Mouse (Mus musculus): ENCODE results near the gene Clec12b. TPM values are rescaled to one million over a fixed set of nuclear protein-coding genes. Genes with fewer than 3 reads are reported as not detected.

The Clec12b gene
- polyA plus RNA-seq, 2 experiments, result 0.14 TPM; not detected in 1

- Histone ChIP-seq H3K9ac (ENCODE audit: low read depth, low read length, severe bottlenecking) (no peak overlapping the region), H3K27me3 (ENCODE audit: control insufficient read depth, insufficient read depth, low read length) (no peaks in the 10 kb centered on the region), H3K9me3 (ENCODE audit: control insufficient read depth, low read length) (no peaks in the 10 kb centered on the region), H3K4me1 (ENCODE audit: control insufficient read depth, insufficient read depth, low read length) (peaks cover 8% of the 10 kb centered on the region), H3K4me2 (replicated peaks; ENCODE audit: low read depth, low read length, severe bottlenecking) (no peak overlapping the region), H3K36me3 (ENCODE audit: control insufficient read depth, insufficient read depth, low read length) (no peaks in the 10 kb centered on the region), H3K27ac (replicated peaks; ENCODE audit: low read depth, low read length) (0 out of 2 replicates have a peak overlapping the region, but pooled peaks have one; percentile 3), H3K4me3 (replicated peaks; ENCODE audit: low read length) (no peak overlapping the region)
- TF ChIP-seq POLR2A (IDR thresholded peaks at IDR 0.05; ENCODE audit: borderline replicate concordance, extremely low read depth, insufficient read depth, insufficient read length), result no peak
- ATAC-seq (ENCODE audit: low FRiP score, low read depth) (peak; percentile 90), DNase-seq (ENCODE audit: low spot score) (peak; percentile 92)
- 43% methylated on average over 4 of the region's 4 CpGs for WGBS
Observed at GRCm38 (mm10) chr6:129423040-129423733, 37.5 kb upstream of the Clec12b start.

- peaks cover 8% of the 10 kb centered on the region for H3K4me1 ChIP-seq (ENCODE audit: control insufficient read depth, insufficient read depth, low read length)
- no peaks in the 10 kb centered on the region for H3K36me3 ChIP-seq (ENCODE audit: control insufficient read depth, insufficient read depth, low read length)
- no peak for DNase-seq (ENCODE audit: low spot score)
- WGBS, result 88% methylated on average over 3 of the region's 3 CpGs
- H3K4me3 ChIP-seq (replicated peaks; ENCODE audit: low read length), result no peak overlapping the region
- H3K27me3 ChIP-seq (ENCODE audit: control insufficient read depth, insufficient read depth, low read length), result no peaks in the 10 kb centered on the region
- no peak overlapping the region for H3K4me2 ChIP-seq (replicated peaks; ENCODE audit: low read depth, low read length, severe bottlenecking)
- no peak overlapping the region for H3K27ac ChIP-seq (replicated peaks; ENCODE audit: low read depth, low read length)
- H3K9ac ChIP-seq (ENCODE audit: low read depth, low read length, severe bottlenecking), result no peak overlapping the region
- no peaks in the 10 kb centered on the region for H3K9me3 ChIP-seq (ENCODE audit: control insufficient read depth, low read length)
- TF ChIP-seq POLR2A (IDR thresholded peaks at IDR 0.05; ENCODE audit: borderline replicate concordance, extremely low read depth, insufficient read depth, insufficient read length), result no peak
- no peak for ATAC-seq (ENCODE audit: low FRiP score, low read depth)
Observed at GRCm38 (mm10) chr6:129422311-129422710, 36.6 kb upstream of the Clec12b start.

GRCm38 (mm10) chr6:129414177-129414576, 28.5 kb upstream of the Clec12b start:
- Histone ChIP-seq H3K36me3 (ENCODE audit: control insufficient read depth, insufficient read depth, low read length) (no peaks in the 10 kb centered on the region), H3K9me3 (ENCODE audit: control insufficient read depth, low read length) (no peaks in the 10 kb centered on the region), H3K4me3 (replicated peaks; ENCODE audit: low read length) (no peak overlapping the region), H3K27me3 (ENCODE audit: control insufficient read depth, insufficient read depth, low read length) (no peaks in the 10 kb centered on the region), H3K4me2 (replicated peaks; ENCODE audit: low read depth, low read length, severe bottlenecking) (no peak overlapping the region), H3K9ac (ENCODE audit: low read depth, low read length, severe bottlenecking) (no peak overlapping the region), H3K27ac (replicated peaks; ENCODE audit: low read depth, low read length) (no peak overlapping the region), H3K4me1 (ENCODE audit: control insufficient read depth, insufficient read depth, low read length) (no peaks in the 10 kb centered on the region)
- no peak for ATAC-seq (ENCODE audit: low FRiP score, low read depth)
- no peak for DNase-seq (ENCODE audit: low spot score)
- TF ChIP-seq POLR2A (IDR thresholded peaks at IDR 0.05; ENCODE audit: borderline replicate concordance, extremely low read depth, insufficient read depth, insufficient read length), result no peak
- 72% methylated on average over 1 of the region's 1 CpGs for WGBS

GRCm38 (mm10) chr6:129408562-129408961, 22.9 kb upstream of the Clec12b start, which contains the start of gene Clec9a:
Gene Clec9a, plus strand, starts transcription at chr6:129408862.
- no peak for TF ChIP-seq POLR2A (IDR thresholded peaks at IDR 0.05; ENCODE audit: borderline replicate concordance, extremely low read depth, insufficient read depth, insufficient read length)
- Histone ChIP-seq H3K27ac (replicated peaks; ENCODE audit: low read depth, low read length) (no peak within 1 kb of the TSS), H3K4me1 (ENCODE audit: control insufficient read depth, insufficient read depth, low read length) (no peaks in the 10 kb centered on the region), H3K36me3 (ENCODE audit: control insufficient read depth, insufficient read depth, low read length) (no peaks in the 10 kb centered on the region), H3K4me3 (replicated peaks; ENCODE audit: low read length) (no peak within 1 kb of the TSS), H3K9ac (ENCODE audit: low read depth, low read length, severe bottlenecking) (no peak within 1 kb of the TSS), H3K4me2 (replicated peaks; ENCODE audit: low read depth, low read length, severe bottlenecking) (no peak within 1 kb of the TSS), H3K27me3 (ENCODE audit: control insufficient read depth, insufficient read depth, low read length) (no peaks in the 10 kb centered on the region), H3K9me3 (ENCODE audit: control insufficient read depth, low read length) (no peaks in the 10 kb centered on the region)
- WGBS, result 82% methylated on average over 2 of the region's 2 CpGs
- ATAC-seq (ENCODE audit: low FRiP score, low read depth), result no peak
- DNase-seq (ENCODE audit: low spot score), result no peak

GRCm38 (mm10) chr6:129407324-129407723, 21.6 kb upstream of the Clec12b start:
- Histone ChIP-seq H3K4me2 (replicated peaks; ENCODE audit: low read depth, low read length, severe bottlenecking) (no peak overlapping the region), H3K27me3 (ENCODE audit: control insufficient read depth, insufficient read depth, low read length) (no peaks in the 10 kb centered on the region), H3K9ac (ENCODE audit: low read depth, low read length, severe bottlenecking) (no peak overlapping the region), H3K36me3 (ENCODE audit: control insufficient read depth, insufficient read depth, low read length) (no peaks in the 10 kb centered on the region), H3K4me1 (ENCODE audit: control insufficient read depth, insufficient read depth, low read length) (no peaks in the 10 kb centered on the region), H3K4me3 (replicated peaks; ENCODE audit: low read length) (no peak overlapping the region), H3K27ac (replicated peaks; ENCODE audit: low read depth, low read length) (no peak overlapping the region), H3K9me3 (ENCODE audit: control insufficient read depth, low read length) (no peaks in the 10 kb centered on the region)
- TF ChIP-seq POLR2A (IDR thresholded peaks at IDR 0.05; ENCODE audit: borderline replicate concordance, extremely low read depth, insufficient read depth, insufficient read length), result no peak
- DNase-seq (ENCODE audit: low spot score) (no peak), ATAC-seq (ENCODE audit: low FRiP score, low read depth) (no peak)
- WGBS, result 40% methylated on average over 2 of the region's 2 CpGs

Data from limb, embryonic 14.5 days (tissue).